Mouse (Mus musculus): ENCODE measurements around the gene Amotl2. TPM values are rescaled to one million over a fixed set of nuclear protein-coding genes. Genes with fewer than 3 reads are reported as not detected.

Amotl2 gene
- polyA plus RNA-seq, 1 experiment, result 67.2 TPM

- Histone ChIP-seq H3ac (ENCODE audit: control insufficient read depth, insufficient read length) (no peak overlapping the region), H3K36me3 (ENCODE audit: control insufficient read depth, insufficient read depth) (no peaks in the 10 kb centered on the region), H3K4me3 (no peak overlapping the region), H3K4me2 (ENCODE audit: low read depth) (no peak overlapping the region), H3K79me2 (ENCODE audit: control insufficient read depth, insufficient read depth) (peaks cover 11% of the 10 kb centered on the region), H3K27me3 (ENCODE audit: control insufficient read depth, insufficient read depth, insufficient read length) (no peaks in the 10 kb centered on the region)
- TF ChIP-seq TCF12 (IDR thresholded peaks at IDR 0.05; ENCODE audit: insufficient read depth, poor library complexity, severe bottlenecking) (no peak), TCF3 (IDR thresholded peaks at IDR 0.05; ENCODE audit: insufficient read length, low read depth) (no peak), CEBPB (IDR thresholded peaks at IDR 0.05; ENCODE audit: insufficient read depth, poor library complexity, severe bottlenecking) (no peak), REST (IDR thresholded peaks at IDR 0.05; ENCODE audit: insufficient read depth, insufficient read length) (no peak), MAX (IDR thresholded peaks at IDR 0.05; ENCODE audit: low read depth) (no peak), POLR2AphosphoS2 (IDR thresholded peaks at IDR 0.05; ENCODE audit: insufficient read length, low read depth) (no peak), SRF (IDR thresholded peaks at IDR 0.05; ENCODE audit: control insufficient read depth, insufficient read length, low read depth) (no peak), POLR2A (IDR thresholded peaks at IDR 0.05; ENCODE audit: insufficient read length, low read depth) (no peak), E2F4 (IDR thresholded peaks at IDR 0.05; ENCODE audit: insufficient read depth) (no peak), MYOD1 (IDR thresholded peaks at IDR 0.05; ENCODE audit: control insufficient read depth in 1 of 3, insufficient read length in 2 of 3, low read depth in 2 of 3) (no peak), USF1 (IDR thresholded peaks at IDR 0.05; ENCODE audit: low read depth) (no peak), MYOG (IDR thresholded peaks at IDR 0.05; ENCODE audit: control insufficient read depth in 1 of 3, insufficient read depth in 1 of 3, insufficient read length in 2 of 3, low read depth in 2 of 3) (no peak)
Observed at GRCm38 (mm10) chr9:102713797-102714196, 2.7 kb upstream of the Amotl2 start.

DNA sequence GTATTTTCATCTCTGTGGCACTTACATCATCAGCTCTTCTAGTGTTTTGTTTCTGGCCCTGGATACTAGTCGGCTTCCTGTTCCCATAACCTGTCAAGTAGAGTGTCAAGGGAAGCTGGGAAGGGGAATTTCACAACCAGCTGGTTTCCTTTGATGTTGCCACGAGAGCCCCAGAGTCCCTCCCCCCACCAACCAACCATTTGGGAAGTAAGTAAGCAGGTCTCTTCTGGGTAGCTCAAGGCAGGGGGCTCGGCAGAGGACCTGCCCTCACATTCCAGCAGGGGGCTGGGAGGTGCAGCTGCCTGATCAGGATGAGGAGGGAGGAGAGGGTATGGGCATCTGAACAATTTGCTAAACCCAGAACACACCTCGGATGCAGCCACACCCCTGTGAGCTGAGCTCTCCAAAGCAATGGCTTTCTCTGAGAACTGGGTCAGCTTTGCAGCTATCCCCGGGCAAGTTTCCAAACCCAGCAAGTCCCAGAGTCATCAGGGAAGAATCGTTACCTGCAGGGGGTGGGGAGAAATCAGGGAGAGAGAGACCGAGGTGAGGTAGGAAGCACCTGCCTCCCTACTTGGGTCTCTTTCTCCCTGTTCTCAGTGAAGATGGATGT is 1.5 kb upstream of the Amotl2 start:
- no peak for TF ChIP-seq POLR2AphosphoS2 (IDR thresholded peaks at IDR 0.05; ENCODE audit: insufficient read length, low read depth)
- TF ChIP-seq CEBPB (IDR thresholded peaks at IDR 0.05; ENCODE audit: insufficient read depth, poor library complexity, severe bottlenecking), result peak; percentile 56
- TF ChIP-seq SRF (IDR thresholded peaks at IDR 0.05; ENCODE audit: control insufficient read depth, insufficient read length, low read depth), result no peak
- TF ChIP-seq MYOG (IDR thresholded peaks at IDR 0.05; ENCODE audit: control insufficient read depth in 1 of 3, insufficient read depth in 1 of 3, insufficient read length in 2 of 3, low read depth in 2 of 3), result peak in 1 of 3 experiments; percentile 81
- peak in 1 of 3 experiments; percentile 47 for TF ChIP-seq MYOD1 (IDR thresholded peaks at IDR 0.05; ENCODE audit: control insufficient read depth in 1 of 3, insufficient read length in 2 of 3, low read depth in 2 of 3)
- TF ChIP-seq MAX (IDR thresholded peaks at IDR 0.05; ENCODE audit: low read depth), result no peak
- TF ChIP-seq USF1 (IDR thresholded peaks at IDR 0.05; ENCODE audit: low read depth), result no peak
- Histone ChIP-seq H3K4me2 (ENCODE audit: low read depth) (peak overlapping the region; percentile 38), H3K4me3 (no peak overlapping the region), H3K79me2 (ENCODE audit: control insufficient read depth, insufficient read depth) (peaks cover 23% of the 10 kb centered on the region), H3ac (ENCODE audit: control insufficient read depth, insufficient read length) (no peak overlapping the region), H3K27me3 (ENCODE audit: control insufficient read depth, insufficient read depth, insufficient read length) (no peaks in the 10 kb centered on the region), H3K36me3 (ENCODE audit: control insufficient read depth, insufficient read depth) (no peaks in the 10 kb centered on the region)

- Histone ChIP-seq H3ac (ENCODE audit: control insufficient read depth, insufficient read length) (no peak overlapping the region), H3K27me3 (ENCODE audit: control insufficient read depth, insufficient read depth, insufficient read length) (no peaks in the 10 kb centered on the region), H3K4me2 (ENCODE audit: low read depth) (no peak overlapping the region), H3K4me3 (no peak overlapping the region), H3K36me3 (ENCODE audit: control insufficient read depth, insufficient read depth) (peaks cover under 1% of the 10 kb centered on the region), H3K79me2 (ENCODE audit: control insufficient read depth, insufficient read depth) (peaks cover 28% of the 10 kb centered on the region)
- TF ChIP-seq MAX (IDR thresholded peaks at IDR 0.05; ENCODE audit: low read depth) (no peak), MYOG (IDR thresholded peaks at IDR 0.05; ENCODE audit: control insufficient read depth in 1 of 3, insufficient read depth in 1 of 3, insufficient read length in 2 of 3, low read depth in 2 of 3) (peak in 1 of 3 experiments; percentile 26)
Observed at GRCm38 (mm10) chr9:102715506-102715900, 969 bp upstream of the Amotl2 start.

GRCm38 (mm10) chr9:102717164-102717885 is 853 bp downstream of the Amotl2 start:
- TF ChIP-seq MAX (IDR thresholded peaks at IDR 0.05; ENCODE audit: low read depth), result no peak
- peak; percentile 56 for TF ChIP-seq REST (IDR thresholded peaks at IDR 0.05; ENCODE audit: insufficient read depth, insufficient read length)
- TF ChIP-seq POLR2A (IDR thresholded peaks at IDR 0.05; ENCODE audit: insufficient read length, low read depth), result peak; percentile 94
- peak; percentile 97 for TF ChIP-seq POLR2AphosphoS2 (IDR thresholded peaks at IDR 0.05; ENCODE audit: insufficient read length, low read depth)
- peak; percentile 34 for TF ChIP-seq E2F4 (IDR thresholded peaks at IDR 0.05; ENCODE audit: insufficient read depth)
- no peak for TF ChIP-seq CEBPB (IDR thresholded peaks at IDR 0.05; ENCODE audit: insufficient read depth, poor library complexity, severe bottlenecking)
- TF ChIP-seq MYOG (IDR thresholded peaks at IDR 0.05; ENCODE audit: control insufficient read depth in 1 of 3, insufficient read depth in 1 of 3, insufficient read length in 2 of 3, low read depth in 2 of 3), result peak in 1 of 3 experiments; percentile 60
- TF ChIP-seq SRF (IDR thresholded peaks at IDR 0.05; ENCODE audit: control insufficient read depth, insufficient read length, low read depth), result peak; percentile 25
- H3ac ChIP-seq (ENCODE audit: control insufficient read depth, insufficient read length), result peak overlapping the region; percentile 88
- H3K27me3 ChIP-seq (ENCODE audit: control insufficient read depth, insufficient read depth, insufficient read length), result no peaks in the 10 kb centered on the region
- H3K4me3 ChIP-seq, result peak overlapping the region; percentile 98
- H3K4me2 ChIP-seq (ENCODE audit: low read depth), result peak overlapping the region; percentile 94
- H3K36me3 ChIP-seq (ENCODE audit: control insufficient read depth, insufficient read depth), result peaks cover 15% of the 10 kb centered on the region
- peaks cover 46% of the 10 kb centered on the region for H3K79me2 ChIP-seq (ENCODE audit: control insufficient read depth, insufficient read depth)

Measured in myocyte (in vitro differentiated cells).